Mouse (Mus musculus) stomach, postnatal 0 days (tissue): Measurements from ENCODE around the gene Plcxd3. TPM values are rescaled to one million over a fixed set of nuclear protein-coding genes. Genes with fewer than 3 reads are reported as not detected.
"Not testable (repeated sequence)": the region's sequence is repeated elsewhere in the genome, so short reads cannot be mapped to it uniquely, and the experiment has no call there.

Source experiments
- ATAC-seq: fragments of 200-750 bp; cut with Nextera tagmentation; 2 replicates; pipeline ENCODE4 v1.8.0; 2017; ENCODE audit not compliant: low FRiP score, low TSS enrichment
- DNase-seq: peaks from one replicate; pipeline ENCODE4 v3.0.0-alpha.2; 2016; ENCODE audit warnings: low spot score
- H3K27ac ChIP-seq: fragments of 300-500 bp; sonication (generic); replicated peaks from 2 replicates; pipeline ENCODE4 v1.5.1; 2014; ENCODE audit warnings: mild to moderate bottlenecking, control low read depth
- H3K27me3 ChIP-seq: fragments of 300-500 bp; sonication (generic); 2 replicates; pipeline ENCODE4 v1.6.1; 2014; ENCODE audit warnings: low read length; ENCODE audit not compliant: control insufficient read depth, insufficient read depth
- H3K36me3 ChIP-seq: fragments of 300-500 bp; sonication (generic); 2 replicates; pipeline ENCODE4 v1.6.1; 2014; ENCODE audit warnings: low read length, mixed read lengths; ENCODE audit not compliant: control insufficient read depth, insufficient read depth
- H3K4me1 ChIP-seq: fragments of 300-500 bp; sonication (generic); replicated peaks from 2 replicates; pipeline ENCODE4 v1.6.1; 2014; ENCODE audit warnings: antibody characterized with exemption; ENCODE audit not compliant: control insufficient read depth, insufficient read depth
- H3K4me2 ChIP-seq: fragments of 300-500 bp; sonication (generic); replicated peaks from 2 replicates; pipeline ENCODE4 v1.6.1; 2014; ENCODE audit warnings: low read depth, mild to moderate bottlenecking, control low read depth, moderate library complexity
- H3K4me3 ChIP-seq: fragments of 300-500 bp; sonication (generic); 2 replicates; pipeline ENCODE4 v1.5.1; 2014; ENCODE audit warnings: low read depth, low read length, control low read depth
- H3K9ac ChIP-seq: fragments of 300-500 bp; sonication (generic); 2 replicates; pipeline ENCODE4 v1.6.1; 2014; ENCODE audit warnings: mild to moderate bottlenecking, low read length, control low read depth, mixed read lengths
- H3K9me3 ChIP-seq: fragments of 300-500 bp; sonication (generic); 2 replicates; pipeline ENCODE4 v1.6.1; 2016; ENCODE audit warnings: low read length; ENCODE audit not compliant: control insufficient read depth
- CTCF ChIP-seq: IDR thresholded peaks from 2 replicates; pipeline ENCODE4 v1.5.1; 2016; ENCODE audit warnings: antibody characterized with exemption, low read depth, mild to moderate bottlenecking, moderate library complexity
- EP300 ChIP-seq: optimal IDR thresholded peaks from 2 replicates; pipeline ENCODE3; 2016; ENCODE audit warnings: antibody characterized with exemption
- WGBS: fragments of 180-500 bp; shearing (Covaris S2); extraction: QIAGEN DNeasy Blood & Tissue Kit; methylation state at CpG from one replicate; pipeline ENCODE4 v1.1.7; 2014; 5-methylcytosine and 5-hydroxymethylcytosine counted together
- polyA plus RNA-seq: library from polyadenylated mRNA; unstranded; fragments of >200 nt; fragmentation: Nextera tagmentation; extraction: Ambion mirVana; gene quantifications from 2 replicates; pipeline ENCODE4 v1.2.1, GENCODE M21; 2015

Gene Plcxd3
- polyA plus RNA-seq, 1 experiment from 2014 or later, result 2.2 TPM

DNA sequence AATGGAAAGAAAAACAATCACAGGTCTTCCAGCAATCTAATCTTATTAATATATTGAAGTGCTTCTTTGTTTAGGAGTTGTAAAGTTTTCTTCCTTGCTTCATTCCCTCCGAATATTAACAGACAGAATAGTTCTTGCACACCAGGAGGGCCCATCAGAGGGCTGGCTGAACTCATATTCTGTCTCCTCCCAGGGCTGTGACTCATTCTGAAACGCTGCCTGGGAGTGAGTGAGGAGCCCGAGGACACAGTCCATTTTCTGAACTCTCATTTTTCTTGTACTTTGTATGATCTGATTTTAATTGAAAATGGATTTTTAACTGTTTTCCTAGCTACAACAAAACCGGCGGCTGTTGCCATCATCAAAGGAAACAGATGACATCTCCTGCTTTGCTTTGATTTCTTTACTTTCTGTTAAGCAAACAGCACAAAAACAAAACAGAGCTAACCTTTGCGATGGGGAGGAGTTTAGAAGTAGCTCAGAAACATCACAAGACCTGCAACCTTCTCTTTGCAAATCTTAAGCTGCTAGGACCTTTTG lies 186.2 kb downstream of the Plcxd3 start:
- no peak overlapping the region for H3K27ac ChIP-seq
- no peak for DNase-seq
- H3K4me3 ChIP-seq, result no peak overlapping the region
- no peaks in the 10 kb centered on the region for H3K36me3 ChIP-seq
- ATAC-seq, result no peak
- no peak overlapping the region for H3K4me2 ChIP-seq
- WGBS, result 28% methylated on average over 6 of the region's 6 CpGs
- no peaks in the 10 kb centered on the region for H3K9me3 ChIP-seq
- H3K9ac ChIP-seq, result no peak overlapping the region
- no peaks in the 10 kb centered on the region for H3K4me1 ChIP-seq
- TF ChIP-seq EP300, result no peak
- H3K27me3 ChIP-seq, result no peaks in the 10 kb centered on the region

DNA sequence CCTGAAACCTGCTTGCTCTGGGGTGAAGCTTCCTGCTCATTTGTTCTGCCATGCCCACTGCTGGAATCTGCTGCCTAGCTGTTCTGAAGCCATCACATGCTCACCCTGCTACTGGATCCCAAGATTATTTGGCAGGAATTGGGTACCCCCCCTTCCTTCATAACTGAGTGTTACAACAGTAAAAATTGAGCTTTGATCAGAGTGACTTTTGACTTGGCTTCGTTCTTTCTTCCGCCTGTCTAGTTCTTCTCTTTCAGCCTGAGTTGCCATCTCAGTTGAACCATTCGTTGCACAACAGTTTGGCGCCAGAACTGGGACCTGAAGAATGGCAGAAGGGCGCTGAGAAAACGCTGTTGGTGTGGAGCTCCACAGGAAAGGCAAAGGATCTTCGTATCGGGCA lies 220.2 kb downstream of the Plcxd3 start:
- H3K9ac ChIP-seq, H3K27ac ChIP-seq, H3K4me3 ChIP-seq, H3K4me2 ChIP-seq, H3K27me3 ChIP-seq, H3K36me3 ChIP-seq, DNase-seq, ATAC-seq, H3K4me1 ChIP-seq, H3K9me3 ChIP-seq: not testable (repeated sequence)
- WGBS, result 91% methylated on average over 8 of the region's 8 CpGs

DNA sequence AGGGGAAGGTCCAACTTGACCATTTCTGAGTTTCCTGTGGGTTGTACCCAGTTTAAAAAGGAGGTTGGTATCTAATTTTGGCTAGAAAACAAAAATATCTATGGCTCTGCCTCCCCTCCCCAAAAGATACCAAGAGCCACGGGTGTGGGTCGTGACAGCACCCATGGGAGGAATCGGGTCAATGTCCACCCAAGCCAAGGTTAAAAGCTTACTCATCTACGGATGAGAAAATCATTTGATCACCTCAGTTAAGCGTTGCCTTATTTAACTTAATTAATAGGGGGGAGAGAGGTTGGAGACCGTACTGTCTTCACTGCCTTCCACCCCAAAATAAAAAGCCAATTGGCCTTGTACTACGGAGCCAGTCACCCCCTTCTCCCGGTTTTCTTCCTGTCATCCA lies 223.4 kb downstream of the Plcxd3 start:
- not testable (repeated sequence) for ATAC-seq, DNase-seq, H3K27ac ChIP-seq, H3K36me3 ChIP-seq, H3K4me2 ChIP-seq, H3K9me3 ChIP-seq, H3K4me1 ChIP-seq, H3K4me3 ChIP-seq, H3K9ac ChIP-seq, H3K27me3 ChIP-seq
- WGBS, result 87% methylated on average over 8 of the region's 8 CpGs

DNA sequence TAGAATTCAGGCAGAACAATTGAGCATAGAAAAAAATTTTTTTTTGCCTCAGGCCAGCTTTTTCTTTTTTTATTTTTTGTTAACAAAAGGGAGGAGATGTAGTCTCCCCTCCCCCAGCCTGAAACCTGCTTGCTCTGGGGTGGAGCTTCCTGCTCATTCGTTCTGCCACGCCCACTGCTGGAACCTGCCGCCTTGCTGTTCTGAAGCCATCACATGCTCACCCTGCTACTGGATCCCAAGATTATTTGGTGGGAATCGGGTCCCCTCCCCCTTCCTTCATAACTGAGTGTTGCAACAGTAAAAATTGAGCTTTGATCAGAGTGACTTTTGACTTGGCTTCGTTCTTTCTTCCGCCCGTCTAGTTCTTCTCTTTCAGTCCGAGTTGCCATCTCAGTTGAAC lies 224.0 kb downstream of the Plcxd3 start:
- H3K4me2 ChIP-seq, H3K27ac ChIP-seq, H3K9ac ChIP-seq, ATAC-seq, H3K4me1 ChIP-seq, H3K36me3 ChIP-seq, DNase-seq, H3K4me3 ChIP-seq, H3K27me3 ChIP-seq, H3K9me3 ChIP-seq: not testable (repeated sequence)
- 82% methylated on average over 8 of the region's 8 CpGs for WGBS

DNA sequence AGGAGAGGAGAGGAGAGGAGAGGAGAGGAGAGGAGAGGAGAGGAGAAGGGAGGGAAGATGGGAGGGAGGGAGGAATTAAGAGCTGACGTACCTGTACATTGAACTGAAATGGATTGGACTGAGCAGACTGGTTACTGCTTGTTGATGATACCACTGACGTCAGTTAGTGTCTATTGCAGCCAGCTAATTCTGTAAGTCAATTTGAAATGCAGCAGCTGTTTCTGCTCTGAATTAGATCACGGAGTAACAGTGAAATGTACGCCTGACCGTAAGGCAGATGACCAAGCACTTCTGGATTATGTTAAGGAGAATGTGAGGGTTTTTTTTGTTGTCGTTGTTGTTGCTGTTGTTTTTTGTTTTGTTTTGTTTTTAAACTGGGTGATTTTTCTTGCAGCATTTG lies 230.3 kb downstream of the Plcxd3 start:
- H3K4me1 ChIP-seq, result no peaks in the 10 kb centered on the region
- 42% methylated on average over 6 of the region's 6 CpGs for WGBS
- H3K4me3 ChIP-seq, result no peak overlapping the region
- no peak for DNase-seq
- H3K27ac ChIP-seq, result no peak overlapping the region
- peak; percentile 29; the same call in 1 of the 2 replicates for ATAC-seq
- no peaks in the 10 kb centered on the region for H3K27me3 ChIP-seq
- H3K4me2 ChIP-seq, result no peak overlapping the region
- TF ChIP-seq CTCF, result no peak
- TF ChIP-seq EP300, result no peak
- H3K9ac ChIP-seq, result no peak overlapping the region
- H3K9me3 ChIP-seq, result no peaks in the 10 kb centered on the region
- no peaks in the 10 kb centered on the region for H3K36me3 ChIP-seq
